Mouse (Mus musculus) CD8-positive naive resting alpha-beta T cell, adult 2 months (primary cell): ENCODE results near the gene Neb.

Experiments used
- DNase-seq, 2 experiments: peaks; one replicate each; pipeline ENCODE4 v3.0.0; 2022; ENCODE audit warnings: low read depth in 2 of 2, low spot score in 2 of 2

Gene Neb

DNA sequence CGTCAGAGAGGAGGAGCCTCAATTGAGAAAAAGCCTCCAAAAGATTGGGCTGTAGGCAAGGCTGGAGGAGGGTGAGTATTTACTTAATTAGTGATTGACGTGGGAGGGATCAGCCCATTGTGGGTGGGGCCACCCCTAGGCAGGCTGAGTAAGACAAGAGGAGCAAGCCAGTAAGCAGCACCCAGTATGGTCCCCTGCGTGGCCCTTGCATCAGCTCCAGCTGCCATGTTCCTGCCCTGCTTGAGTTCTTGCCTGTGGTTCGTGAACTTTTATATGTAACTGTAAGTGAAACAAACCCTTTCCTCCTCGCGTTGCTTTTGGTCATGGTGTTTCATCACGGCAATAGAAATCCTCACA, at the start of gene Neb:
TSS of gene Neb (minus strand) at position 27 of the 357 bp plus-strand sequence.
- DNase-seq = peak in 1 of 2 experiments; percentile 0

DNA sequence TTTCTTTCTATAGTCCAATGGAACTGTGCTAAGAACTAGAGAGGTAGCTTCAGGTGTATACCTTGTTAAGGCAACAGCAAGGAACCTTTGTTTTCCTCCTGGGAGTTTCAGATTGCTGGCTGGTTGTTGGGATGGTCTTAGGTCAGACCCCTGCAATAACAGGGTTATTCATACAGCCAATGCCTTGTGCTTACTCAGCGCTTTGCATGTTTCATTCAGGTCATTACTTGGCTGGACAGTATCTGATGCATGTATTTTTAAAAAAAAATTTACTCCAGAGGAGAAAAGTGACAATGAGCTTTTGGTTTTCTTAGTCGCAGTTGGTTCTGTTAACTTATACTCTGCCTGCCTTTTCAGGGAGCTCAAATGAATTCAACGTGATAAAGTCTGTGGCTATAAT, 49.1 kb upstream of the Neb start:
- no peak for DNase-seq

DNA sequence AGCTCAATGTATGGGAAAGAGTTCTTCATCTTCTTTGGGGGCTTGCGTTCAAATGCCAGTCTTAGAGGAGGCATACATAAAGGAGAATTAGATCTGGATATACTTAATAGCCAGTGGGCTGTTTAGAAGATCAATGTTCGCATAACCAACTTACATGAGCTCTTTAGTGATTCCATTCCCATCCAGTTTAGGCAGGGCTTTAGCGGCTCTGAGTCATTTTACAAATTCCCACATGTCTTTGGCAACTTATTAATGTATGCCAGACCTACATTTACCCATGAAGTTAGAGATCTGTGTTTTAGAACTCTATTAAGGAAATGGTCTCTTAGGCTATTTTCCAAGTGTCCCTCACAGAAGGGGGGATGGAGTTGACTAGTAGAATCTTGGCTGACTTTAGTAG, 47.8 kb upstream of the Neb start:
- DNase-seq = no peak

DNA sequence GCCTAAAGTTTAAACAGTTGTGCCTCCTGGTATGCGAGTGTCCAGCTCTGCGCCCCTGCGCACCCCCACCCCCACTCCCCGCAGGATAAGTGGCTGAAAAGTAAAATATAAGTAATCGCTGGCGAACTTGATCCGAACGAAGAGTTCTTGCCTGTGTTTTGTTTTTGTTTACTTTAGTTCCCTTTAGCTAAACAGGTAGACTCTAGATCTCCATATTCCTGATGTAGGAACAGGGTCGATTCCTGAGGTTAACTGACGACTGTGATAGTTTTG, 47.2 kb upstream of the Neb start:
- no peak for DNase-seq

DNA sequence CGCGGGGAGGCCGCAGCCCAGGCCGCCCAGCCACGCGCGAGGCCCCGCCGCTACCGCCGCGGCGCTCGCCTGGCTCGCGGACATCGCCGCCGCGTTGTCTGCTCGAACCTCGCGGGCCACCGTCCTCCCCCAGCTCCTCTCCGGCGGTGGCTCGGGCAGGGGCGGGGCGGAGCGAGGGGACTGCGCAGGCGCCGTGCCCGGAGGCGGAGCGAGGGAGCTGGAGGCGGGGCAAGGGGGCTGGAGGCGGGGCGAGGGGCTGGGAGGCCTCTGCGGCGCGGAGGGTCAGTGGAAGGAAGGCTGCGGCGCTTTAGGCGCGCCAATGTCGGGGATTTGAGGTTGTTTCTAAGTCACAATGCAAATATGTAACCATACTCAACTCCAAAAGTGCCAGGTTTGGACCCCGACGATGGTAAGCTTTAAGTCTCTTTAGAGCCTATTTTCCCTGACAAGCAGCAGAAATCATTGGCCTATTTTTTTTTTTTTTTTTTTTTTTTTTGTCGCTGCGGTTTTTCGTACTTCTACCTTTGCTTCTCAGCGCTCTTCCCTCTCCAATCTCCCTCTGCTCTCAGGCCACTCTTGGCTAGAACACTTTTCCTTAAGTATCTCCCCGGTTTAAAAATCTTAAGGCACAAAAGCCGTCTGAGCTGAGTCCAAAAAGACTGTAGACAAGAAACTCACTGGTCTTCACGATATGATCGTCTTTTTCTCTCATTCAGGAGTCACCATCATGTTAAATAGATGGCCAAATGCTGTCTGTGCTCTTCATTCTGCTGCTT, 46.7 kb upstream of the Neb start, which contains the start of gene Arl5a:
TSS of gene Arl5a (minus strand) at position 155 of the 776 bp plus-strand sequence.
- DNase-seq = peak; percentile 91 to 93

DNA sequence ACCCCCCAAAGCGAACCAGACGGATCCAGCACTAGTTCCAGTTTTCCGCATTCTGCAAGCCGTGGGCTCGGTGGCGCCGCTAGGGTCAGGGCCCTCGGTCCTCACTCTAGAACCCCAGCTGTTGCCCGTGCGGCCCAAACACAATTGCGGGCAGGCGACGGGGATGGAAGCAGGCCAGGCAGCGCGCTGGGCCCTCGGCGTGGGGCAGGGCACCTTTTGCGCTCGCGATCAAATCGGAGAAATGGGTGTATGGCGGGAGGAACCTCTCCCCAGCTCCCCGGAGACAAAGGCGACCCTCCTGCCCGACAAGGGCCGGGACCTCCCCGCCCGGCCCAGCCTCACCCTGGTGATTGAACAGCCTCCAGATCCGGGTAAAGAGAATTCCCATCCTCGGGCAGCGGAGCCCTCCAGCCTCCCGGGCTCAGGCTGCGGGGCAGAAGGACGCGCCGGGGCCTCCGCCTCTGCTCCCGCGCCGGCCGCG, 46.0 kb upstream of the Neb start:
- no peak for DNase-seq

DNA sequence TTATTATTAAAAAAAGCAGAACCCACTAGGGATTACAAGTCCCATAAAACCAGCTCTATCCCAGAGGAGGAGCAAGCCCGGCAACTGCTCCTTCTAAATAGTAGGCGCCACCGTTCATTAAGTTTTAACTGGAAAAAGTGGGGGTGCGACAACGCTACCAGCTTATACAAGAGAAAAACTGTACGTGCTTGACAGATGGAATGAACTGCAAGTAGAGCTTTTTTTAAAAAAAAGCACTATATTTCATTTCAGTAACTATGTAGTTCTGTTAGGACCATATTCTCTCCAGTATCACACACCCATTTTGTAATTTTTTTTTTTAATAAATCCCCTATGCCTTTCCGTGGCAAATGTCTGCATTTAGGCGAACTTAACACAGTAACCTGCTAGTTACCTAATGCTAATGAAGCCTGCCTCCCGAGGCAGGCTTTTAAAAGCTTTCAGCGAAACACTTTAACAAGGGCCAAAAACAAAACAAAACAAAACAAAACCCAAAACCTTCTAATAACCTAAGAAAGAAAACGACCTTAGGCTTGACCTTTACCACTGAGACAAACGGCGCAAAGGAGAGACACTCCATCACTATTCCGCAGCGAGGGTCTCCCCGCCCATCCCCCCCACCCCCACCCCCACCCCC, 45.5 kb upstream of the Neb start:
- no peak for DNase-seq

DNA sequence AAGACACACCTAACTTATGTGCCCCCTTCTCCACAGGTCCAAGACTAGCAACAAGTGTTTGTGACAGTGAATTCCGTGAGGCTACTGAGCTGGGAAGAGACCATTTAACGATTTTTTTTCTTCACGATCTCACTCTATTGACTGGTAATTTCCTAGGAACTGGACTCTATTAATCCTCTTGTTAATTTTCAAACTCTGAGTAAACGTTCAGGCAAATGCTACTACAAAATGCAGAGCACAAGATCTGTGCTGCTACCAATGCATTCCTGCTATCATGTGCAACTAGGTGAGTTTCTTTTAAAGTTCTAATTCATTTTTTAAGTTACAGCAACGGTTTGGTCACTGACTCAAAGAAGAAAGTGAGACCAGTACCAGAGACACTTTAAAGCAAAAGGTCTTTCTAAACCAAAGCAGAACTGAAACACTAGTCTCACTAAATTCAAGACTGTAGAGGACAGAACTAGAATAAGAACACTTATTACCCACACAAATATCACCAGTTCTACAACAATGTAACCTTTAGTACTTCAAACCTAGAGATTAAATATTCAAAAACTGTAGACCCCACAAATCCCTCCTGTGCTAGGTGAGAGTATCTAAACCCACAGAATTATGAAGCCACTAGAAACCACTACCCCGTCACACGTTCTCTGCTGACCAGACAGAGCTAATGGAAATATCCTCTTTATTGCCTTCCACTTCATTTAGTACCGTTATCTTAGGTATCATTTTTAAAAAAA, 44.8 kb upstream of the Neb start:
- DNase-seq = no peak

DNA sequence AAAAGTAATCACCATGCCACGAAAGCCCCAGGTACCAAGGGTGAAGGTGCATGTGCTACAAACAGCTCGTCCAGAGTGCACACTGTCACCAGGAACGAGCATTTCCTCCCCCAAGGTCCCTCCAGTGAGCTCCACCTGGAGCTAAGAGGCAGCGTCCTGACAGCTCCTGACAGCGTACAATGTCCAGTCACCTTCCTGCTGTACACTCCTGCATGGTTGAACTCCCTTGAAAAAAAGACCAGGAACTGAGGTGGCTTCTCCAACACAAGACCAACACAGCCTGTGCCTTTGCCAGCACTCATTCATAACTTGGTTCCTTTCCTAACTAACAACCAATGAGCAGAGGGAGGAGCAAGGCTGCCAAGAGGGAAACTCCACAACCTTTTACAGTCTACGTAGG, 42.9 kb upstream of the Neb start:
- DNase-seq = no peak

DNA sequence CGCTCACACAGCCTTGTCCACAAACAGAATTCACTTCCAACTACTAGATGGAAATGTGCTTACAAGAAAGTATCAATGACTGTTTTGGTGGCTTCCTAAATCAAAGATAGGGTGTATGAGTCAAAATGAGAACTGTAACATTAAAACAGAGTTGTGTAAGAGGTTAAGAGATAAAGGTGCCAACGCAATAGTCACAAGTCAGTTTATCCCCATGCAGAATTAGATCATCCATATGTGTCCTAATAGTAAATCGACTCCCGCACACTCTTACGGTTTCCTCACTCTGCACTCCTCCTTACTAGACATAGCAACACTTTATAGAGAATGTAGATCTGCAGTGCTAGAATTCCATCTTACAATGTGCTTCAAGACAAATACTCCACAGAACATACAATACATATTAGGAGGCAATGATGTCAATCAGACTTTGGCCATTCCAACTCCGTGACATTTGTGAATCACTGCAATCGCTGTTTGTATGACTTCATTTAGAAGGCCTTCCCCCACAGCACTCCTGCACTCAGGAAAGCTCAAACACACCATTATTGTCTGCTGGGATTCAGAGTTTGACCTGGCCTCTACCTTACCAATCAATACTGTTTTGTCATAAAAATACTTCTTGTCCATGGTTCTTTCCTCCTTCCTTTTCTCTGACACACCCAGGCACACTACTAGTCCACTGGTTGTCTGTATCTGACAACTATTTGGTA, 41.9 kb upstream of the Neb start:
- DNase-seq = no peak

DNA sequence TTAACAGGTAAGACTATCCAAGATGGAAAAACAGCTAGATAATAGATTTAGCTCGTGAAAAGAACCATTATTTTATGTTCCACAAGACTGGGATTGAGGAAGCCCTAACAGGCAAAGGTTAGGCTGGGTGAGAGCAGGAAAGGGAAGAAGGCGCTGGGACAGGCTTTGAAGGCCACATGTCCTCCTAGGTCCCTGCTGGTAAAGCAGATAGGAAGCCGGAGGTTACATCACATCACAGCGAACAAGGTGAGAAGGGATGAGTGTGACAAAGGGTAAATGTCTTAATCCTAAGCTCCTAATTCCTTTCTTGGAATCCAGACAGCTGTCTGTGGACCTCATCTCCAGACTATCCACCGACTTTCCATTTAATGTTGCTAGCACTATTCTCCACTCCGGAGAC, 41.0 kb upstream of the Neb start:
- DNase-seq = no peak

DNA sequence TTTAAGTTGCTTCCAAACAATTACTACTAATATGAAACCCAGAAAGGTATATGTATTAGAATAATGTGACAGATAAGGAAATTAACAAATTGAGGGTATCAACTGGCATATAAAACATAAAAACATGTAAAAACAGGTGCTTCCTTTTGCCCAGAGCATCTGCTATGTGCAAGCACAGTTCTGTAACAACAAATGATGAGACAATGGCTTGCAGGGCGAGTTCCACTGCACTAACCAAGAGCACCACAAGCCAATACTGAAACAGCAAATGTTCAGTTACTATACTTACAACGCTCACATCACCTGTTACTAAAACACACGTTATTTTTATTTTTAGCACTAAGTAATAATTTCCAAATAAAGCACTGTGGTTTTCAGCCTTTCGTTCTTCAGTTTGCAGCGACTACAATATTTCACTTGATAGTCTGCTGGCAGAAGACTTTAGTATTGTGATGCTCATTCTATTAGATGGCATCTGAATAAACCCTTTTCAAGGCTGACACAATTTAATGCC, 34.3 kb upstream of the Neb start:
- no peak for DNase-seq

DNA sequence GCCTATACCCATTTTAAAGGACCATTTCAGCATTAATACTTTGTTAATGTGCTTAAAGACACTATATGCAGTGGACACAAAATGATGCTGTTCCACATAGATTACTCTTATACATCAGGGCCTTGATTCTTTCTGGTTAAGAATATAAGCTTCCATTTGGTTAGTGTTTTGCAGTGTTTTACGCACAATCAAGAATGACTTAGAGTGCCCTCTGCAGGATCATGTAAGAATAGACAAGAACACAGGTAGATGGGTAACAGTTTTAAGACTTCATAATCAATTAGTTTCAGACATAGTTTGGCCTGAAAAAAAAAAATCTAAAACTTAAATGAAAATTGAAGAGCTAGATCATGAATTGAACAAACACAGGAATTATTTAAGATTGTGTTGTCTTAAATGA, 28.2 kb upstream of the Neb start:
- DNase-seq = peak in 1 of 2 experiments; percentile 27

DNA sequence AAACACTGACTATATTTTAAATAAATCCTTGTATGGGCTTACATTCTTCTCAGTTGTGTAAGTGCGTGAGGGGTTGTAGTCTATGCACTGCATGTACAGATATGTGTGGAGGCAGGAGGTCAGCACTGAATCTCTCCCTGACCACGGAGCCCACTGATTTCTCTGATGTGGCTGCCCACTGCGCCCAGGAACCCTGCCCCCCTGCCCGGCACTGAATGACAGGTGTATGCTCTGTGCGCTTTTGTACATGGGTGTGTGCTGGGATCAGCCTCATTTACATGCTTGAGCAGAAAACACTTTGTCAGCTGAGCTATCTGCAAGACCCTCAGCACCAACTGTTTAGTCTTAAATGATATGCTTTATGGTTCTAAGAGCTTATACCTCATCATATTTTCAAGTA, 27.0 kb upstream of the Neb start:
- no peak for DNase-seq

DNA sequence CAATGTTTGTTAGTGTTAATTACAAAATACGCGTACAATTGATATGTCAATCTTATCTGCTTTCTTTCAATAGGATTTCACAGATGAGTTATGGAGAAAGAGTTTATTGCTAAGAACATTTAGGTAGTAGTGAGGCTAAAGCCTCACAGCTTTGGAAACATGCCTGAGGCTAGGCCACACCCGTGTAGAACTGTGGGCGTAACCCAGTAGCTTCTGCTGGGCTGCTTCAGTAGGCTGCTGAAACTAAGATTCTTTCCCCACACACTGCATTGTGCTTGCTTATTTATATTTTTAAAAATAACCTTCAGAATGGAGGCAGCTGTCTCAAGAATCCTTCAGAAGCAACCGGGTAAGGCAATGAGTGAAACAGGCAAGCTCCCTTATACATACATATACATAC, 16.3 kb upstream of the Neb start:
- DNase-seq = no peak

DNA sequence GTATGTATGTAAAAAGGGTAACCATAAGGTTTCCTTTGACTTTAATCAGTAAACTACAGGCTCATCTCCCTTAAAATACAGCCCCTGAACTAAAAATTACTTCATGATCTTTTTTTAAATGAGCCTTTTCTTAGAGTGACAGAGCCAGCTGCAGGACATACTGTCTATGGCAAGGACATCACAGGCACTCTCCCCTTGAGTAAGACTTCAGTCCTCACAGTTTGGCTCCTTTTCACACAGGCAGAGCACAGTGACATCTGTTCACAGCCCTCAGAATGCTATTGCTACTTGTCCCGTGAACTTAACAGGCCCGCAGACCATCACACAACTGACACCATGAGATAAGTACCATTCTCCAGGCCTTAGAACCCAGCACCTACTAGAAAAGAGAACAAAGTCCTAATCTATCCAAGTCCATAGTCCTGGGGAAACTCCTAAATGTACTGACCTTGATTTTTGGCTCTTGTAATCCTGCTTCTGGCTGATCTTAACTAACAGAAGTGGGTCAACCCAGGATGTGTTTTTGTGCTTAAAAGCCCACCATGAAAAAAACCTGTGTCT, 12.2 kb upstream of the Neb start:
- DNase-seq = no peak

DNA sequence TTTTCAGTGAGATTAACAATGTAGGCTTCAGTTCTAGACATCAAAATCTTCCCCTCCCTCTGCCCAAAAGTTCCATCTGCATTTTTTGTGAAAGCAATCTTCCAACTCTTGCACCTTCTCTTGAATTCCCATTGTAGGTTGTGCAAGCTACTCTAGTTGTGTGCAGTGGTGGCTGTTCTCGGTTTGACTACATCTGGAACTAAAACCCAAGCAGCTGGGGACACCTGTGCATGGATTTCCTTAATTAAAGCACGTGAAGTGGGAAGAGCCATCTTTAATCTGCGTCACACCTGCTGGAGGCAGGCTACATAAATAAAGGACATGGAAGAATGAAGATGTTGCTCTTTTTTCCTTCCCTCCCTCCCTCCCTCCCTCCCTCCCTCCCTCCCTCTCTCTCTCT, 11.7 kb upstream of the Neb start:
- DNase-seq = no peak

DNA sequence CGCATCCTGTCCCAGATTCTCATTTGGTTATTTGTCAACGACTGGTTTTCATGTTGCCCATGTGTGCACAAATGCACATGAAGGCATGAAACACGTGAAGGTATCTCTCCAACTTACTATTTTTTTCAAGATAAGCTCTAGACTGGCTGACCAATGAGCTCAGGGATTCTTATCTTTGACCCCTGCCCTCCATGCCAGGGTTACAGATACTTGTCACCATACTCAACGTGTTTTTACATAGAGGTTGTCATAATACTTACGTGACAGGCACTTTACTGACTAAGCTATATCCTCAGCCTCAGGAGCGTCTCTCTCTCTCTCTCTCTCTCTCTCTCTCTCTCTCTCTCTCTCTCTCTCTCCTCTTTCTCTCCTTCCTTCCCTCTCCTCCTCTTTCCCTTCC, 8.2 kb upstream of the Neb start:
- DNase-seq = no peak

DNA sequence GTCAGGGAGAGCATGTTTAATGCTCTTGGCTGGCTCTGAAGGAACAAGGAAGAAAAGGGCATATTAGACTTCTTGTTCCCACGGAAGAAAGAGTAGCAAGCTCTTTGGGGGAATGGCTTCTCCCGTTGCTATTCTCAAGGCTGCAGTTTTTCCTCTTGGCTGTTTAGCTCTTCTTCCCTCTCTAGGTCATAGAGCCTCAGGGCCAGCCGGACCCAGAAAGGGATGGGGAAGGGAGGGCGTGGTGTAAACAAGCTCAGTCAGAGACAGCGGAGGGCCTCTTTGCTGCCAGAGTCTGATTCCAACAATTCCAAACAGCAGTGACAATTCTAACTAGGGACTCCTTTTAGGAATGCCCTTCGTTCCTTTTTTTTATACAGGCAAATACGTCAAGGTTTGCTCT, 7.8 kb upstream of the Neb start:
- no peak for DNase-seq

DNA sequence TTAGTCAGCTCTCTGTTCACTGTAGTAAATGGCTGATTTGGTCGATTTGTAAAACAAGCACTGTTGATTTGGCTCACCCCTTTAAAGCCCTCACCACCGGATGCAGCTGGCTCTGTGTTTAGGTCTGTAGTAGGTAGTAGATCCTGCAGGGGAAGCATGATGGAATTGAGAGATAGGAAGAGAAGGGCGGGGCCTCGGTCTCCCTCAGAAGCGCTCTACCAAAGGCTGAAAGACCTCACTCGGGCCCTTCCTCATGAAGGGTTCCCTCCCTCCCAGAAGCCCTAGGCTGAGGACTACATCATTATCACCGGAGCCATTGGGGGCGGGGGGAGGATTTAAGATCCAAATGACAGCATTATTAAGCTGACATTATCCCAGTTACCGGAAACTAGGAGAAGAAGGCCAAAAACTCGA, 581 bp upstream of the Neb start:
- peak; percentile 13 to 36 for DNase-seq
